Mouse (Mus musculus) lung, adult 2 months (tissue): Measurements from ENCODE around the gene Celf2.

ENCODE experiments used
- CTCF ChIP-seq: fragments of 200-500 bp; IDR thresholded peaks from 2 replicates; pipeline ENCODE4 v1.5.1; 2011; ENCODE audit warnings: mild to moderate bottlenecking, low read length, control low read depth; ENCODE audit not compliant: insufficient read depth
- POLR2A ChIP-seq: fragments of 200-500 bp; IDR thresholded peaks from 2 replicates; pipeline ENCODE4 v1.6.1; 2011; ENCODE audit warnings: low read depth, mild to moderate bottlenecking, control low read depth, low read length, borderline replicate concordance; ENCODE audit errors: extremely low read depth

GRCm38 (mm10) chr2:6717953-6718352 is 791.4 kb downstream of the Celf2 start:
- TF ChIP-seq CTCF (no peak), POLR2A (no peak)
